In genomic region chr6:30439576-30439975, GRCm38 (mm10) we compare ENCODE assay signal across 32 mouse cellular contexts.
"Had no signal": no experiment of that assay in that cellular context is flagged by ENCODE, and none has a peak within 500 bp of the region (broad histone marks: within the 10 kb centered on the region; RNA-seq: fewer than 3 reads in every experiment).

No protein-coding gene starts in this region.

- H3K27ac ChIP-seq: limb, embryonic 10.5 days; limb, embryonic 12.5 days; limb, embryonic 13.5 days; limb, embryonic 15.5 days; liver, embryonic 12.5 days; liver, embryonic 13.5 days; liver, embryonic 14.5 days; liver, embryonic 15.5 days; lung, embryonic 15.5 days; macrophage; midbrain, embryonic 10.5 days; midbrain, embryonic 12.5 days; midbrain, embryonic 13.5 days; midbrain, embryonic 15.5 days; neural tube, embryonic 12.5 days had no signal

- H3K4me1 ChIP-seq: limb, embryonic 13.5 days; limb, embryonic 15.5 days; liver, embryonic 13.5 days; lung, embryonic 15.5 days; midbrain, embryonic 10.5 days; midbrain, embryonic 12.5 days; midbrain, embryonic 13.5 days; midbrain, embryonic 15.5 days; neural tube, embryonic 12.5 days had no signal

- H3K9me3 ChIP-seq: limb, embryonic 10.5 days; limb, embryonic 12.5 days; limb, embryonic 13.5 days; limb, embryonic 15.5 days; liver, embryonic 12.5 days; liver, embryonic 13.5 days; liver, embryonic 15.5 days; lung, embryonic 15.5 days; megakaryocyte, embryonic 14.5 days; midbrain, embryonic 10.5 days; midbrain, embryonic 12.5 days; midbrain, embryonic 13.5 days; midbrain, embryonic 15.5 days; neural tube, embryonic 12.5 days had no signal

- DNase-seq: left cerebral cortex, postnatal 4 days; liver; liver, embryonic 13.5 days; liver, postnatal 0 days; lung, adult 18-20 months; lung, adult 2 months; lung, embryonic 14.5 days; lung, postnatal 10 days; lung, postnatal 14 days; lung, postnatal 36 days; lung, postnatal 4 days; midbrain, embryonic 14.5 days had no signal

- H3K4me2 ChIP-seq: limb, embryonic 12.5 days; limb, embryonic 13.5 days; limb, embryonic 15.5 days; liver, embryonic 11.5 days; liver, embryonic 12.5 days; liver, embryonic 13.5 days; liver, embryonic 15.5 days; lung, embryonic 14.5 days; lung, embryonic 15.5 days; midbrain, embryonic 11.5 days; midbrain, embryonic 12.5 days; midbrain, embryonic 13.5 days; midbrain, embryonic 15.5 days; neural tube, embryonic 12.5 days had no signal

- ATAC-seq: liver, embryonic 12.5 days; liver, postnatal 0 days; lung, postnatal 0 days; midbrain, embryonic 13.5 days; midbrain, embryonic 15.5 days; midbrain, embryonic 16.5 days had no signal

- H3K4me3 ChIP-seq: limb, embryonic 10.5 days; limb, embryonic 12.5 days; limb, embryonic 13.5 days; limb, embryonic 15.5 days; liver, embryonic 12.5 days; liver, embryonic 13.5 days; liver, embryonic 15.5 days; lung, embryonic 15.5 days; megakaryocyte, embryonic 14.5 days; midbrain, embryonic 10.5 days; midbrain, embryonic 12.5 days; midbrain, embryonic 13.5 days; midbrain, embryonic 15.5 days; myocyte; neural tube, embryonic 12.5 days had no signal

- H3K9ac ChIP-seq: limb, embryonic 12.5 days; limb, embryonic 13.5 days; limb, embryonic 15.5 days; liver, embryonic 12.5 days; liver, embryonic 13.5 days; liver, embryonic 14.5 days; liver, embryonic 15.5 days; liver, postnatal 0 days; lung, embryonic 14.5 days; lung, embryonic 15.5 days; midbrain, embryonic 12.5 days; midbrain, embryonic 13.5 days; midbrain, embryonic 15.5 days; neural tube, embryonic 12.5 days had no signal

- H3K27me3 ChIP-seq: limb, embryonic 12.5 days; limb, embryonic 13.5 days; limb, embryonic 15.5 days; liver, embryonic 12.5 days; liver, embryonic 13.5 days; liver, embryonic 15.5 days; lung, embryonic 15.5 days; megakaryocyte, embryonic 14.5 days; midbrain, embryonic 12.5 days; midbrain, embryonic 13.5 days; midbrain, embryonic 15.5 days; neural tube, embryonic 12.5 days had no signal
